Comparison of ENCODE assay signal across 9 mouse cellular contexts in genomic region chr19:46562132-46562531, GRCm38 (mm10). TPM values are rescaled to one million over a fixed set of nuclear protein-coding genes. Genes with fewer than 3 reads are reported as not detected.
DNase-seq lines count a peak whose midpoint lies in the region; ATAC-seq and TF ChIP-seq lines count a peak whose summit lies in the region.
"Had no signal": no experiment of that assay in that cellular context is flagged by ENCODE, and none has a peak within 500 bp of the region (broad histone marks: within the 10 kb centered on the region; RNA-seq: fewer than 3 reads in every experiment).

No protein-coding gene starts in this region.

- no peak overlapping the region for H3K9ac ChIP-seq in lung, embryonic 14.5 days

- H3K27me3 ChIP-seq in lung, embryonic 14.5 days (ENCODE audit: insufficient read depth, low read length), result no peaks in the 10 kb centered on the region

- H3K27ac ChIP-seq in lung, embryonic 14.5 days (ENCODE audit: low read depth), result no peak overlapping the region
- H3K27ac ChIP-seq: macrophage had no signal

- peaks cover 11% of the 10 kb centered on the region for H3K36me3 ChIP-seq in lung, embryonic 14.5 days (ENCODE audit: insufficient read depth)

- DNase-seq in cerebellum, adult 11 months, result peak; percentile 70
- DNase-seq in NIH3T3 (ENCODE audit: low read depth), result peak; percentile 97
- peak; percentile 75 to 78 for DNase-seq in cerebellum, postnatal 36 days
- DNase-seq in gastrocnemius, postnatal 36 days, result peak; percentile 49 to 66
- peak; percentile 79 for DNase-seq in kidney, postnatal 14 days
- DNase-seq in lung, embryonic 14.5 days, result peak; percentile 88
- peak; percentile 61 to 66 for DNase-seq in right cerebral cortex, postnatal 10 days (ENCODE audit: low spot score in 2 of 2)

- TF ChIP-seq CTCF in lung, embryonic 14.5 days (IDR thresholded peaks at IDR 0.05; ENCODE audit: low read depth), result peak; percentile 80

- 23% methylated on average over 1 of the region's 1 CpGs for WGBS in lung, embryonic 14.5 days

- no peak overlapping the region for H3K4me3 ChIP-seq in lung, embryonic 14.5 days (ENCODE audit: low read depth, low read length)

- intact Hi-C loops in gastrocnemius, postnatal 36 days (cut with DNase I), result loop anchor here (5.0 kb wide), 1 partner anchor 60 kb away; the partner anchor contains the start of gene Trim8

- ATAC-seq in cerebellum, adult (ENCODE audit: insufficient number of reproducible peaks, low FRiP score, low TSS enrichment), result no peak
- ATAC-seq in lung, embryonic 14.5 days (ENCODE audit: insufficient read depth), result no peak

- H3K9me3 ChIP-seq in lung, embryonic 14.5 days (ENCODE audit: low read depth, low read length), result no peaks in the 10 kb centered on the region

- H3K4me2 ChIP-seq in lung, embryonic 14.5 days, result no peak overlapping the region

- H3K4me1 ChIP-seq in lung, embryonic 14.5 days (ENCODE audit: insufficient read depth), result no peaks in the 10 kb centered on the region

RNA-seq across cellular contexts. Expression of gene Arl3, which starts 10.9 kb away (rescaled TPM):
- 10 to 100 TPM; 44.6 to 60.8 TPM for total RNA-seq in gastrocnemius, postnatal 36 days (2021)
- 78.6 and 85.4 TPM in 2 replicates for polyA plus RNA-seq in lung, embryonic 14.5 days (2014; fragmentation: Nextera tagmentation; extraction: Ambion mirVana)

RNA-seq across cellular contexts. Expression of gene Sfxn2, which starts 11.0 kb away (rescaled TPM):
- 1 to 10 TPM; 2.7 to 4.1 TPM for total RNA-seq in gastrocnemius, postnatal 36 days (2021)
- polyA plus RNA-seq in lung, embryonic 14.5 days (2014; fragmentation: Nextera tagmentation; extraction: Ambion mirVana), result 22.2 and 24.9 TPM in 2 replicates

RNA-seq across cellular contexts. Expression of gene Wbp1l, which starts 36.8 kb away (rescaled TPM):
- total RNA-seq in gastrocnemius, postnatal 36 days (2021), result 10 to 100 TPM; 56.2 to 66.2 TPM
- 40.8 and 43.1 TPM in 2 replicates for polyA plus RNA-seq in lung, embryonic 14.5 days (2014; fragmentation: Nextera tagmentation; extraction: Ambion mirVana)
